Mouse (Mus musculus): ENCODE data around the gene Msl2.
A peak's percentile ranks its signal among the peaks of the same experiment; 100 is the strongest.

Msl2 gene

DNA sequence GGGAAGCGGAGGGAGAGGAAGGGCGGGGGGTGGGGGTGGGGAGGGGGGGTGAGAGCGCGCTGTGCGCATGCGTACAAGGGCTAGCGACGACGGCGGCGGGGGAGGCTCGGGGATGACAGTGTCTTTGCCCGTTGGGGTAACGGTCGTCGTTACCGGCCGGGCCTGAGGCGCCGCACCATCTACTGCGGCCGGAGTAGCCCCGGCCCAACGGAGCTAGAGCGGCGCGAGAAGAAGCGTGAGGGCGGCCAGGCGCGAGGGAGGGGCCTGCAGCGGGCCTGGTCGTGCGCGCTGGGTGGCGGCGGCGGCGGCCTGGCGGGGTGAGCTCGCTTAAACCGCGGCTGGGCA is at the start of gene Msl2:
TSS of gene Msl2 (plus strand) at position 115 of the 345 bp plus-strand sequence.
- DNase-seq (ENCODE audit: low read depth), result no peak

DNA sequence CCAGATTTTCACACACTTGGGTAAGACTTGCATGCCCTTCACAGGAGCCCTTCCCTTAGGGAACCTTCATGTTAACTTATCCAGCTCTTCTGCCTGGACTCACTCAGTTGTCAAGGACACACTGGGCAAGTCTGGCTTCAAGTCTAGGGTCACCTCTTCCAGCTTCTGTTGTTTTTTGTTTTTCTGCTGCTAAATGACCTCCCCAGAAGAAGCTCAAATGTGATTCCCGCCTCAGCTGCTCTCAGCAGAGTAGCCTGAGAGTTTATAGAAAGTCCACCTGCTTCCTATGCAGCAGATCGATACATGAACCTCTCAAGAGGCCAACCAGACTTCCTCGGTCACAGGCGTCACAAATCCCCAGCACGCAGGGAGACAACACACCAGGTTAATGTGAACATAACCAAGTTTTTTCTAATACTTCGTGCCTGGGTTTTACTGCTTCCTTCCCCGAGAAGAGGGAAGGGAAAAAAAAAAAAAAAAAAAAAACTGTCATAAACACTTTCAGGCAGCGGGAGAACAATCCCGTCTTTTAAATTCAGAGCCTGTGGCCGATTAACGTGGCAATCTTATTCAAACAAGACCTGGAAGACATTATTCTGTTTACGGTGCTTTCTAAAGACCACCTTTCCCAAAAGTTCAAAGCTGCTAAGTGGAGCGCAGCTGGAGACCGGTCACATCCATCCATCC is 40.0 kb upstream of the Msl2 start:
- DNase-seq (ENCODE audit: low read depth), result no peak

DNA sequence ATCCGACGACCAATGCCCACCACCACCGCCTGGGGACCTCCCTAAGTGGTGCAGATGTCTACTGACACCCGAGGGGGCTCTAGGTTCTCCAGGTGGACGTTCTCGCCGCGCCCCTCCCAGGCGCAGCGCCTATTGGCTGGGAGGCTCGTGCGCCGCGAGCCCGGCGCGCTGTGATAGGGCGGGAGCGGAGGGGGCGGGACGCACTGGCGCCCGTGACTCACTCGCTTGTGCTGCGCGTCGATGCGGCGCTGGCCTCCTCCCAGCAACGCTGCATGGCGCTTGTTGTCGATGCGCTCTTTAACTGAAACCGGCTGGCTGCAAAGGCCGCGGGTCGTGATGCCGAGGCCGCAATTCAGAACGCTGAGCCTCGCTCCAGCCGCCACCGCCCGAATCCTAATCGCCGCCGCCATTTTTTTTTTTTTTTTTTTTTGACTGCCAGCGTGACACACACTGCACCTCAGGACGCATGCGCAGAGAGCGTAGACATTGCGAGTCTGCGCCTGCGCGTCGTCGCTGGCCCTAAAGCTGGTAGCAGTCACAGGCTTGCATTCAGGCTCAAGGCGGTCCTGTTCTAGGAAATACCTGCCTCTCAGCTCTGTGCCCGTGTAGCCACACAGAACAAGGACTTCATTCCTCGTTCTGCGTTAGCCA is 39.3 kb upstream of the Msl2 start, which contains the start of gene Pccb:
TSS of gene Pccb (minus strand) at position 451 of the 651 bp plus-strand sequence.
- peak; percentile 97 for DNase-seq (ENCODE audit: low read depth)

DNA sequence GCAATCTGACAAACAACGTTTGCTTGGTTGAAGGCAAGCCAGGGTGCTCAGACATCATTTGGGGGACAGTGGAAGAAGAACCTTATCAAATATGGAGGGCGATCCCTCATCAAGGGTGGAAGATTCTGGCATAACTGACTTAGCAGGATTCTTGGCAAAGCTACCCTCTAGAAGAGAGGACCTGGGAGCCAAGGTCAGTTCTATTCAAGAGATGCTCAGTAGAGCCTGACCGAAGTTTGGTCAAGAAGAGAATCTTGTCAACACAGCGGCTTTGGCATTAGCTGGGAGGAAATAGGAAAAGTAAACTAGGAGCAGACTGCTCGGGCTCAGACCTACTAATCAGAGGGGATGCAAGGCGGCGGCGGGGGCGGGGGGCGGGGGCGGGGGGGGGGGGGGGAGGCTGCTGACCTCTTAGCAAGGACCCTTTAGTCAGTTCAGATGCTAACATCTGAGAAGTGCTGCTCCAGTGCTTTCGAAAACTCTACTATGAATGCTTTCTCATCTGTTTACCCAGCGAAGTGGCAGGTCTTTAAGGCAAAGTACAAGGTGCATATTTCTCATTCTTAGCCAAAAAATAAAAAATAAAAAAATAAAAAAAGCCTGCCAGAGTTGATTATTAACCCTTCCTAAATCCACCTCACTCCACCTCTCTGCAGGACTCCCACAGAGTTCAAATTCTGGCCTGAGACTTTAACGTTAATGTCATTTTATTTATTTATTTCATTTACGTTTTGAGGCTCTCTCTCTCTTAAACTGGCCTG is 37.9 kb upstream of the Msl2 start:
- DNase-seq (ENCODE audit: low read depth), result no peak

DNA sequence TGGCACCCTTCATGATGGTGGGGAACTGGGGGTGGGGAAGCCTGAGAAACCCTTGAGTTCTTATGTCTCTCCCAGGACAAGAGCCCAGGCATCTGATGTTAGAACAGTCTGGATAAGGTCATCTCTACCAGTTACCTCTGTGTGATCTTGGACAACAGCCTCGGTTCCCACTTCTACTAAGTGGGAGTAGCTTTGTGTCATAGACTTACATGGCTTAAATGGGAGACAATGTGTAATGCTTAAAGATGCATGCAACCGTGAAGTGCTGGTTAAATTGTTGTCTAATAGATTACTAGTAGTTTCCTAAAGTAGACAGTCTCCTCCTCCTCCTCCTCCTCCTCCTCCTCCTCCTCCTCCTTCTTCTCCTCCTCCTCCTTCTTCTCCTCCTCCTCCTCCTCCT is 37.0 kb upstream of the Msl2 start:
- no peak for DNase-seq (ENCODE audit: low read depth)

DNA sequence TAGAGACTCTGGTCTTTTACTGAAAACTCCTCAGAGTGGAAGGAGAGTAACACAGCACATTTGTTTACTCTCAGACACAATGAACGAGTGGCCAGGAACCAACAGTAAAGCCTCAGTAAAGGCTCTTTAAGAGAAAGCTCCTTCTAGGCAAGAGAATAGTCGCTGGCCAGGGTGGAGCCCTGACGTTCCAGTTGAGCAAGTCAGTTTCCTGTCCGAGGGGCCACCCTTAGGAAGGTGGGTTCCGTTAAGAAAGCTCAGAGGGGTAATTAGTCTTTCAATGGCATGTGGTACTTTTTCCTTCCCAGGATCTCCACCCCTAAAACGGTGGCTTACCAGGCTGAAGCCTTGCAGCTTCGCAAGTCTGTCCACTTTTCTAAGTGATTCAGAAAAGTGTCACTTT is 36.5 kb upstream of the Msl2 start:
- peak; percentile 35 for DNase-seq (ENCODE audit: low read depth)

DNA sequence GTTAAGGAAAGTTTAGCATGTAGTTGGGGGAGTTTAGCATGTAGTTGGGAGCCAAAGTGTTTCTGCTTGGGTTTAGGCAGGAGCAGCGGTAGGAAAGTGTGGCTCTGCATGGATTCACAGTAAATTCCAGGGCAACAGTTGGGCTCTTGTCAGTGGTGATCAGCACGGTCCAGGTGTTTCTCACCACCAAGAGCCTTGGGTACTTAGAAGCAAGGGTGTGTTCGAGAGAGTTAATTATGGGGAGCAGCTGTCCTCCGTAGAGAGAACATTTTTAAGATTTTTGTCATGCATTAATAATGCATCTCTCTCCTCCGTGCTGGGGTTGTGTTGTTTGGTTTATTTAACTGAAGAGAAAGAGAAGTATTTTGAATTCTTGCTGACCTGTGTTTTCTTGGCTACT is 35.3 kb upstream of the Msl2 start:
- no peak for DNase-seq (ENCODE audit: low read depth)

DNA sequence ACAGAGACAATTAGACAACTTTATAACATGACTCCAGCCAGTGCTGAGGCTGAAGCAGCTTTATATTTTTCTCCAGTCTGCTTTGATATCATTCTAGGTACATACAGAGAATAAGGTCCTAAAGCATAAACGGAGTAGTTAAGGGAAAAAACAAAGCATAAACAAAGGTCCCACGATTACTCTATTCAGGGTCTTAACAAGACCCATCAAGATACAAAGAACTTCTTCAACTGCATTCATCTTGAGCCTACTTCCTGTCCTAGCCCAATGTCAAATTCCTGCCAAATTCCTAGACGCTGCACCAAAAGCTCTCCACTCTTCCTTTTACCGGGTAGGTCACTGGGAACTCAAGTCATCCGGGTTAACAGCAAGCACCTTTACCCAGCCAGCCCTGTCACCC is 32.4 kb upstream of the Msl2 start:
- DNase-seq (ENCODE audit: low read depth), result no peak

DNA sequence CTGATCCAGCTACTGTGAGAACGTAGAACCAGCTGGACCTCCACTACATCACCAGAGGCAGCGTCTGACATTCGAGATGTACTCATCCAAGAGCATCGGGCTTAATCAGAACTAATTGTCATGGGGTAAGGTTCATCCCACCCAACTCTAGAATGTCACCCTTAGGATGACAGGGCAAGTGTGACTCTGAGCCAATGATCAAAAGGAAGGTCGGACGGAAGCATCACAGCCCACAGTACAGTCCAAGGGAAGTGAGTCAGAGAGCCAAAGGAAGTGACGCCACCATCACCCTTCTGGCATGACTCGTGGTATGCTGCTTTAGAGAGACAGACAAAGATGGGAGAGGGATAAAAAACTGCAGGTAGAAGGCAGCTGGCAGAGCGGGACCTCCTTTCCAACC is 31.7 kb upstream of the Msl2 start:
- DNase-seq (ENCODE audit: low read depth), result peak; percentile 74

DNA sequence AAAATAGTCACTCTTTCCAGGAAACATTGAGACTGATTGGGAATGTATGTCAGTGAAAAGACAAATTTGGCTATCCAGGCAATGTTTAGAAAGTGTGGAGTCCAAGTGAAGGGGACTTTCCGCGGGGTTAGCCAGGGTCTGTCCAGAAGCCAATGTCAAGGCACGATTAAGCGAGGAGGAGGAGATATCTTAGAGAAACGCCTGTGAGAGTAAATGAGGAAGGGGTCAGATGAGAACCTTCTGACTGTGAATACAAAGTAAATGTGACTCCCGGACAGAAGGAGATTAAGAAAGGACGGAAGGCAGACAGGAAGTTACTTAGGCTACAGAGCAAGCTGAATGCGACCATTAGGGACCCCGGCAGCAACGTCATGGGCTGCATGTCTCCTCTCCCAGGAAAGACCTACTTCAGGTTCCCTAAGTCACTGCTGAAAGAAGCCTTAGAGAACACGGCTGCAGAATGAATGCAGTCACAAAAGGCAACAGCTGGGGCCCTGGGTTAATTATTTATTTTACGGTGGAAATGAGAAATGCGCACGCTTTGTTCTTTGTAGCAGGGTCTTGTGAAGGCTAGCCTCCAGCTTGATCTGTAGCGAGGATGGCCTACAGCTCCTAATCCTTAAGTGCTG is 28.1 kb upstream of the Msl2 start:
- DNase-seq (ENCODE audit: low read depth), result no peak

DNA sequence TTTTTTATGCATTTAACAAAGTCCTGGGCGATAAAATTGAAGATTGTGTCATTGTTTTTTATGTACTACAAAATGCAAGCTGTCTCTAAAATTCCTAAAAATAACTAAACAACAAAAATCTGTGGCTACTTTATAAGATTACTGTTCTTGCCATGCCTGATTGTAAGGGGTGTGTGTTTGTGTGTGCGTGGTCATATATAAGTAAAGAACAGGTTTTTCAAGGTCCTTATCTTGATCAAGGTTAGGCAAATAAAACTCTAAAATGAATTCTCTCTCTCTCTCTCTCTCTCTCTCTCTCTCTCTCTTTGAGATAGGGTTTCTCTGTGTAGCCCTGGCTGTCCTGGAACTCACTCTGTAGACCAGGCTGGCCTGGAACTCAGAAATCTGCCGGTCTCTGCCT is 21.9 kb upstream of the Msl2 start:
- no peak for DNase-seq (ENCODE audit: low read depth)

DNA sequence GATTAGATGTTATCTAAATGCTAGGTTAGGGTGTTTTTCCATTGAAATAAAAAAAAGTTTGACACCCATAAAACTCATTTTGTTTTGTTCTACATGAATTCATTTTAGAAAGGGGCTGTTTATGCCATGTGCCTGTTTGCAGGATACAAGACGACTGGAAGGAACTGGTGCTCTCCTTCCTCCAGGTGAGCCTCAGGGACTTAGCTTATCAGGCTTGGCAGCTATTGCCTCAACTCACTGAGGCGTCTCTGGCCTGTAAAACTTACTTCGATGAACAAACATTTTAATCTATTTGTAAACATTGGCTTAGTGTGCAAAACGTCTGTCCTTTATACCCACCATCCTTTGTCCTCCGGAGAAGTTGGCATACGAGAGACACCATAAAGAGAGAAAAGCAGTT is 21.2 kb upstream of the Msl2 start:
- no peak for DNase-seq (ENCODE audit: low read depth)

DNA sequence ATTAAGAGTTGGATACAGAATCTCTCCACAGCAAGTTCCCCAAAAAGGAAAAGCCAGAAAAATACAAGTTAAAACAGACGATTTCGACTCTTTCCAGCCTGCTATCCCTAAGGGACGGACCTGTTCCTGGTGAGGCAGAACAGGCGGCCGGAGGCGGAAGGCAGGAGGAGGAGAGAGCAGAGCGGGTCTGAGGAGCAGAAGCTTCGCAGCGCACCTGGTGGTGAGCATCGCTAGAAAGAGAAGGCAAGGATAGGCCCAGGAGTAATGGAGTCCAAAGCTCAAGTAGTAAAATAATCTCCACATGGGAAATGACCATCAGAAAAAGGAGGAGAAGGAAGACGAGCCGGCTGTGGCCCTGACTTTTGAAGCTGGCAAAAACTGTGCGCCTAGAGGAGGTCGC is 20.6 kb upstream of the Msl2 start:
- no peak for DNase-seq (ENCODE audit: low read depth)

DNA sequence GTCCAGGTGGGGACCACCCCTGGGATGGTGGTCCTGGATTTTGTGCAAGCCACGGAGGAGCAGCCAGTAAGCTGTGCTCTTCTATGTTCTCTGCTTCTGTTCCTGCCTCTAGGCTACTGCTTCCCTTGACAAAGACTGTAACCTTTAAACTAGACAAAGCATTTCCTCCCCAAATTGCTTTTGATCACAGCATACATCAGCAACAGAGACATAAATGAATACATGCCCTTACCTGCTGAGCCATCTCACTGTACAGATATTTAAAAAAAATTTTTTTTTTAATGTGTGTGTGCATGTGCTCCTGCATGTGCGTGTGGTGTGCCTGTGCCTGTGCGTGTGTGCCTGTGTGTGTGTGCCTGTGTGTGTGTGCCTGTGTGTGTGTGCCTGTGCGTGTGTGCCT is 16.7 kb upstream of the Msl2 start:
- DNase-seq (ENCODE audit: low read depth), result no peak

DNA sequence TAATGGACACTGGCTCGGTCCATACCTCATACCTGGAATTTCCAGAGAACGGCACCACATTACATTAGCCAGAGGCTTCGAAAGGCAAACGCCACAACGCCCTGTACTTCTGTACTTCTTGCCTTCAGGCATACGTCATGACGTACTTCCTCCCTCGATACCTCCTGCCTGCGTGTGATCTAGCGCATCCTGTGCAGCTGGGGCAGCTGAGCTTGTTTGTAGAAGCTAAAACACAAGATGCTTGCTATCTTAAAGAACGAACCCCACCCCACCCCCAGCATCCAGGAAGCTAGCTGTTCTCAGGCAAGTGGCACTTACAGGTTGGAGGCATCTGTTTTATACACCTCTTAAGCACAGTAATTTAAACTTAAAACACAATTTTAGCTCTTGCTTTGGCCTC is 12.9 kb upstream of the Msl2 start:
- DNase-seq (ENCODE audit: low read depth), result no peak

DNA sequence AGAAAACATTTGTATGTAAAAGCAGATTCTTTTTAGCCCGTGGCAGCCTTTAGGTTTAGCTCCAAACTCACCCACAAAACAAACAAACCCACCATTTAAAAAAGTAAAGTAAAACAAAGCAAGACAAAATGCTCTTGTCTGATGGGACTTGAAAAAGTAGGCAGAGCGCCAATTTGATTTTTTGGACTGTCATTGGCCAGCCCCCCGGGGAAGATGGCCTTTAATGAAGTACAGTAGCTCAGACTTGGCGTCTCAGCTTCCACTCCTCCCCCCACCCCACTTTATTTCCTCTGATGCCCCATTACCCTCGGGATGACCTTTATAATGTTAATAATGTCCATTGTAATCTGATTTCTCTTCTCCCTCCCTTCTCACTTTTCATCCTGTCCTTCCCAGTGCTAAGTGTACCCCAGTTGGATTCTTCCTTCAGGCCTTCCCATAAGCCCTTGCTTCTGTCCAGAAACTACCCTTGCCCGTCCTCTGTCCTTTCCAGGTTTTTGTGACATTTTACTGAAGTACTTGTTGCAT is 11.6 kb upstream of the Msl2 start:
- DNase-seq (ENCODE audit: low read depth), result no peak

DNA sequence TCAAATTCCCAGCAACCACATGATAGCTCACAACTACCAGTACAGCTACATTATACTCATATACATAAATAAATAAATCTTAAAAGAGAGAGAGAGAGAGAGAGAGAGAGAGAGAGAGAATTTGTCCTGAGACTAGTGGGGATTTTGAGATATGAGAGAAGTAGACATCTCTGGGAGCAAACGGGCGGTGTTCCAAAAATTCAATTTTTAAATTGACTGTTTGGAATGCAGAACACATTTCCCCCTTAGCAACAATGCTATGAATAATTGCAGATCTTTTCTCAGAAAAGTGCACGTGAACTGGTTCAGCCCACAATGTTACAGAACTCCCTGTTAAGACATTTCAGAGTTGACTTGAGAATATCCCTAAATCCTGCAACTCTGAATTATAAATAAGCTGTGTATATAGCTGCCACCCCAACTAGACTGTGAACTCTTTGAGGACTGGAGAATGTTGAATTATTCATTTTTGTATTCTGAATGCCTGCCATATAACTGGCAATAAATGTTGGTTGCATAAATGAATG is 8.8 kb upstream of the Msl2 start:
- no peak for DNase-seq (ENCODE audit: low read depth)

DNA sequence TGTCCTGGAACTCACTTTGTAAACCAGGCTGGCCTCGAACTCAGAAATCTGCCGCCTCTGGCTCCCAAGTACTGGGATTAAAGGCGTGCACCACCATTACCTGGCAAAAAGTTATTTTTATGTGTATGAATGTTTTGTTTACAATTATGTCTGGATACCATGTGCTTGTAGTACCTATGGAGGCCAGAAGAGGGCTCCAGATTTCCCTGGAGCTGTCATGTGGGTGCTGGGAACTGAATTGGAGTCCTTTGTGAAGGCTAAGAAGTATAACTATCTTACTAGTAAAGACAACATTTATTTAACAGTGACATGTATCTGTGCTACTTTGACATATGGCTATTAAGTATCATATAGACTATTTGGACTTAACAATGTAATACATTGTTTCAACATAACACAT is 4.1 kb upstream of the Msl2 start:
- DNase-seq (ENCODE audit: low read depth), result no peak

DNA sequence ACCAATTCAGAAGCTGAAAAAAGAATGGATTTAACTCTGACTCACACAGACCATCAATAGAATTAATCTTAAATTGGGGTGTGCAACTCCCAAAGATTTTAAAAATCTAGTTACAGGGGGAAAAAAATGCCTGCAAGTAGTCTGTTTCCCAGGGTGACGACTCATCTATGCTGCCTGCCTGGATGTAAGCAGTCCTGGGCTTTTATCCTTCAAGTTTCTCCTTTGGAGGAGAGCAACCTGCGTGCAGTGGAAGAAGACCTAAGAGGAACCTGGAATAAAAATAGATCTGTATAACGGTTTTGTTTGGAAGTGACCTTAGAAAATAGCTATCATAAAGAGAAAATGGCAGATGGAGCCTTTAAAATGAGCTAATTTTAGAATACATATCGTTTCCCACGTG is 1.4 kb upstream of the Msl2 start:
- DNase-seq (ENCODE audit: low read depth), result no peak

DNA sequence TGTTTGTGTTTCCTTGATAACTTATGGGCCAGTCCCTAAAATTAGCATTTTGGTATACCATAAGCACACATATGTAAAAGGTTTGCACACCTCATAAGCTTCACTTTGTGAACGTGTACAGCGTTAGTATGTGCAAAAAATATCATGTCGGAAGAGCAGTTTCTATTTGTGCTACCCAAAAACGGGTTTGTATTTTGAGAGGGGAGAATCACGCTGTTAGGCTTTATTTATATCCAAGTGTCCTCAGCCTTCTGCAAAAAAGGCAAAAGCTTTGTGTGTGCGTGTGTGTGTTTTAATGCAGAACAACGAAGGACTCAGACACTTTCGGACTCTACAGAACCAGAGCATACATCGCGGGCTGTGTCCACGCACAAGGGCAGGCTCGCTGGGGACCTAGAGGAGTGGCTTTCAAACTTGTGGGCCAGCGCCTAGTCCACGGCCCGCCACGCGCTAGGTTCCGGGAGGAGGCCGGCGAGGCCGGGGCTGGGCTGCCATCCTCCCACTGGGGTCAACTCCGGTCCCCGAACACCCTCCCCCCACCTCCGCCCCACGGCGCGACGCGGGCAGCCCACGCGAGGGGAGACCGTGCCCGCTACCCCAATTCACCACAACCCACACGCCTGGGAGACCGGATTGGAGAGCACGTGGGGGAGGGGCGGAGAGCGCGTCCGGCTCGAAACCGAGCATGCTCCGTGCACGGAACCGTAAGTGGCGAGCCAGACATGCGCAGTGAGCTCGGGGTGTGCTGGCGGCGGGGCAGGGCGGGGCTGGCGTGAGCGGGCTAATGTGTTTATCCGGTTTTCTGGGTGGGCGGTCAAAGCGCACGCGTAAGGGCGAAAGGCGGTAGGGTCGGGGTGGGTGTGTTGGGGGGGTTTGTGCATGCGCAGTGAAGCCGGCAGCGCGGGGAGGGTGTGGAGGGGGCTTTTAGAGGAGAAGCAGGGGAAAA is 587 bp upstream of the Msl2 start:
- peak; percentile 100 for DNase-seq (ENCODE audit: low read depth)

DNA sequence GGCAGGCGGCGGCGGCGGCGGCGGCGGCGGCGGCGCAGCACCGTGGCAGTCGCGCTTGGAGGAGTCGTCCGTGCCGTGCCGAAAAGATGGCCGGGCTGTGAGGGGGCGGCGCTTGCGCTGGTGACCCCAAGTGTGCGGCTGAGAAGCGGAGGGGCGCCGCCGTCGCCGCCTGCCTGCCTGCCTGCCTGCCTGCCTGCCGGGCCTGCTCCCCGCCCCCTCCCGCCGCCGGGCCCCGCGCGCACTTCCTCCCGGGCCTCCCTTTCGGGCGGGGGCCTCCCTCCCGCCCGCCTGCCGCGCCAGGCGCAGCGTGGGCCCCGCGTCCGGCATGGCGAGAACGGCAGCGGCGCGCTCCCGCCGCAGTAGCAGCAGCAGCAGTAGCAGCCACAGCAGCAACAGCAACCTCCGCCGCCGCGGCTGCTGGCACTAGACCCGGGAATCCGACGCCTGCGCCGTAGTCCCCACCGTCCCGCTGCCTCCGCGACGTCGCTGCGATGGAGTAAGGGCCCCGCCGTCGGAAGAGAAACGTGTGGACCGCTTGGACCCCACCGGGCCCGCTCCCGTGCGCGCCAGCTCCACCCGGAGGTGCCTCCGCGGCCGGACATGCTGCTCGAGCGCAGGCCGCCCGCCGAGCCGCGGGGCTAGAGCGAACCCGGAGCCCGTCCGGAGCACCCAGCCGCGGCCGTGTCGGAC is 576 bp downstream of the Msl2 start:
- DNase-seq (ENCODE audit: low read depth), result peak; percentile 70
